Mouse (Mus musculus): ENCODE results near the gene Zscan29.

- TF ChIP-seq CTCF (IDR thresholded peaks at IDR 0.05; ENCODE audit: control insufficient read depth, insufficient read depth, insufficient replicate concordance, low read depth, low read length): no peak
- no peak for TF ChIP-seq POLR2A (IDR thresholded peaks at IDR 0.05; ENCODE audit: control insufficient read depth, low read depth, low read length)
Observed at GRCm38 (mm10) chr2:121115418-121115817, 55.5 kb downstream of the Zscan29 start.

Data from testis, adult 2 months (tissue).